Mouse (Mus musculus) kidney, postnatal 14 days (tissue): ENCODE results near the gene Slc30a2.
A peak's percentile ranks its signal among the peaks of the same experiment; 100 is the strongest.
"Not testable (repeated sequence)": the region's sequence is repeated elsewhere in the genome, so short reads cannot be mapped to it uniquely, and the experiment has no call there.

ENCODE experiments used
- DNase-seq: peaks from one replicate; pipeline ENCODE4 v3.0.0; 2022; ENCODE audit warnings: mixed read lengths

The Slc30a2 gene

GRCm38 (mm10) chr4:134359649-134360048, 16.7 kb downstream of the Slc30a2 start:
- DNase-seq = no peak

- no peak for DNase-seq
These were observed 18.2 kb downstream of the Slc30a2 start for GRCm38 (mm10) chr4:134361215-134361614.

GRCm38 (mm10) chr4:134362124-134362523, 19.1 kb downstream of the Slc30a2 start:
- DNase-seq = no peak

- DNase-seq = peak; percentile 53
These were observed 19.6 kb downstream of the Slc30a2 start for GRCm38 (mm10) chr4:134362586-134362985.

GRCm38 (mm10) chr4:134365280-134365679, 22.3 kb downstream of the Slc30a2 start:
- no peak for DNase-seq

GRCm38 (mm10) chr4:134370649-134371221, 27.8 kb downstream of the Slc30a2 start:
- no peak for DNase-seq

- DNase-seq = no peak
These were observed 28.4 kb downstream of the Slc30a2 start for GRCm38 (mm10) chr4:134371316-134371855.

GRCm38 (mm10) chr4:134372294-134372747, 29.3 kb downstream of the Slc30a2 start:
- peak; percentile 87 for DNase-seq

GRCm38 (mm10) chr4:134373295-134373694, 30.3 kb downstream of the Slc30a2 start:
- no peak for DNase-seq

GRCm38 (mm10) chr4:134374306-134374705, 31.3 kb downstream of the Slc30a2 start:
- no peak for DNase-seq

- DNase-seq = no peak
These were observed 35.2 kb downstream of the Slc30a2 start for GRCm38 (mm10) chr4:134378089-134378615.

- no peak for DNase-seq
These were observed 36.5 kb downstream of the Slc30a2 start for GRCm38 (mm10) chr4:134379510-134379909.

GRCm38 (mm10) chr4:134383750-134384149, 40.8 kb downstream of the Slc30a2 start, which contains the start of gene Extl1:
TSS of gene Extl1 (minus strand) at chr4:134383850.
- not testable (repeated sequence) for DNase-seq

GRCm38 (mm10) chr4:134387268-134387667, 44.3 kb downstream of the Slc30a2 start:
- DNase-seq = peak; percentile 30

- DNase-seq = peak; percentile 77
These were observed 45.4 kb downstream of the Slc30a2 start for GRCm38 (mm10) chr4:134388397-134388796.

- DNase-seq = no peak
These were observed 48.7 kb downstream of the Slc30a2 start for GRCm38 (mm10) chr4:134391636-134392035.

GRCm38 (mm10) chr4:134392595-134392994, 49.6 kb downstream of the Slc30a2 start:
- no peak for DNase-seq

GRCm38 (mm10) chr4:134393026-134393425, 50.0 kb downstream of the Slc30a2 start:
- DNase-seq = no peak

GRCm38 (mm10) chr4:134395142-134395541, 52.2 kb downstream of the Slc30a2 start:
- no peak for DNase-seq

GRCm38 (mm10) chr4:134395977-134396825, 53.2 kb downstream of the Slc30a2 start, which contains the start of gene Pafah2:
TSS of gene Pafah2 (plus strand) at chr4:134396320.
- peak; percentile 96 for DNase-seq

- DNase-seq = peak; percentile 89
These were observed 54.1 kb downstream of the Slc30a2 start for GRCm38 (mm10) chr4:134397121-134397520.

- DNase-seq = no peak
These were observed 54.8 kb downstream of the Slc30a2 start for GRCm38 (mm10) chr4:134397732-134398131.

- no peak for DNase-seq
These were observed 57.2 kb downstream of the Slc30a2 start for GRCm38 (mm10) chr4:134400206-134400605.
